Mouse (Mus musculus) gastrocnemius, postnatal 36 days (tissue): ENCODE measurements around the gene Atg13. TPM values are rescaled to one million over a fixed set of nuclear protein-coding genes. Genes with fewer than 3 reads are reported as not detected.

Experiments used
- DNase-seq, 2 experiments: peaks; one replicate each; pipeline ENCODE4 v3.0.0; 2022
- intact Hi-C: fragments of 180-260 bp; cut with DNase I; formaldehyde crosslinking; loops from one replicate; pipeline ENCODE4 v1.15.1; 2025
- total RNA-seq, 2 experiments: library from RNA; stranded (reverse); gene quantifications; 2 replicates each; pipeline ENCODE4 v1.2.3; 2021

The Atg13 gene
- total RNA-seq, 2 experiments from 2014 or later: 28.2 to 29.8 TPM

DNA sequence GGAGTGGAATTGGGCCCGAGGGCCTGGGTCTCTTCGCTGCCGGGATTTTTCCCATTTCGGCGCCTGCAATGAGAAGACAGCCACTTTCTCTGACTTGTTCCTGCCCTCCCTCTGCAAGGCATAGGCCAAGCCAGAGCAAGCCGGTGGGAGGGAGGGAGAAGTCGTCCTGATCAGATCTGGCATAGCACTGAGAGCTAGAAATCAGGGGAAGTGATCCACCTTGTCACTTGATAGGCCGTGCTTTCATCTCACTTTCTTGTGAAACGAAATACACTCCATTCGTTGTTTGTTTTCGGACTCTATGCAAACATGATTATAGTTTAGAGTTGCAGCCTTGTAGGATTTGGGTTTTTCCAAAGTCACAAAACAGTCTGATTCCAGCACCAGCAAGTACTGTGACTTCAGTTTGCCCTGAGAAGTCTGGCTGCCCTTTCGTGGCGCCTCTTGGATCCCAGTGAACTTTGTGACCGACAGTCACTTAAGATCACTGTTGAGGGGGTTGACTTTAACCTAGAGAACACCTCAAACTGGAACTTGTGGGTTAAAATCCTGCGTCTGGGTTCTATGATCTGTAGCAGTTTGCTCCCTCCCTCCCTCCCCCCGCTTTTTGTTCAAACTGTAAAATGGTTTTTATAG is 59.9 kb downstream of the Atg13 start:
- DNase-seq: no peak
- intact Hi-C loops: loop anchor here (2.0 kb wide), 1 partner anchor 60 kb away; the partner anchor contains the start of genes Atg13 and Harbi1

DNA sequence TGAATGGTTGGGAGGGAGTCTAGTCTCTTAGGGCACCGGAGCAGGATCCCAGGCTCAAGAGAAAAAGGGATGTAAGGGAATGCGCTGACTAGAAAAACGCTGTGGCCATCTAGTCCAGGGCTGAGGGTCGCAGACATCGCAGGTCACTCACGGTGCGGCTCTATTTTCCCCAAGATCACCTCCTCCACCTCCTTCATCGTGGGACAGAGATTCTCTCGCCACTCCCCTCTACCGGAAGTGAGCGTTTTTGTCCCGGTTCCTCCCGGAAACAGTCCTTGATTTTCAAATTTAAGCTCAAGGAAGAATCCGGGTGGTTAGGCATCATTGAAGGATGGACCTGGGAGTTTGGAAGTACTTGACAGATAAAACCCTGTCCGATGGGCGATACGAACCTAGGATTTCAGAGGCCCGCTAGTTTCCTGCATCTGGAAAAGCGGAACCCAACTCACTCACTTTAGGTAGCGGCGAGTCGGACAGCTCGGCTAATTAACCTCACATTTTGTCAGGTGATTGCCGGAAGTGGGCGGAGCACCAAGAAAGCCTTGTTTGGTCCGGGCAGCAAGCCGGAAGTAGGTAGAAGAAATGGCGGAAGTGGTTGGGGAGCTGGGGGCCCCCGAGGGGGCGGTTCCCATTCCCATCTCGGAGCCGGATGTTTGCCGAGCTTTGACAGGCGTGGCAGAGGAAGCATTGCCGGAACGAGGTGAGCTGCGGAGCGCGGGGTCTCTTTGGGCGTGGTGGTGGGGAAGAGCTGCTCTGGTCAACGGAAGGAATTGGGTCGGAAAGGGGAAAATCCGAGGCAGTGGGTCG is 60.6 kb downstream of the Atg13 start, which contains the start of the genes Zfp408 and Arhgap1:
Gene Zfp408, minus strand, starts transcription at position 239 of the 807 bp plus-strand sequence.
Gene Arhgap1, plus strand, starts transcription at position 308 of the 807 bp plus-strand sequence.
- DNase-seq: peak; percentile 95 to 96
- intact Hi-C loops: loop anchor here (2.0 kb wide), 1 partner anchor 61 kb away; the partner anchor contains the start of genes Atg13 and Harbi1

DNA sequence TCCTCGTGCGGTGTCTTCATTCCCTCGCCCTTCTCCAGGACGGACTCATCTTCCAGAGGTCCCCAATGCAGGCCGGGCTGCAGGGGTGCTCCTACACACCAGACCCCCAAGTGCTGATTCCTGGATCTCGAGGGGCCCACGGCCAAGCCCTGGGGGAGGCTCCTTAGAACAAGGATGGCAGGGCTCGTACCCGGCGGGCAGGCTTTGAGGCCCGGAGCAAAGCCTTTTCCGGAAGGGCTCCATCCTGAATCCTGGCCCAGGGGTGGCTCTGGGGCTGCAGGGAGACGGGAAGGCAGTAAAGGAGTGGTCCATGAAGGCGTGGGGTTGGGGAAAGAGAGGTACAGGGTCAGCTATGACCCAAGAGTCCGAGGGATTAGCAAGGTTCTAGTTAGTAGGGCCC is 61.2 kb downstream of the Atg13 start:
- no peak for DNase-seq
- intact Hi-C loops: no loop called here

DNA sequence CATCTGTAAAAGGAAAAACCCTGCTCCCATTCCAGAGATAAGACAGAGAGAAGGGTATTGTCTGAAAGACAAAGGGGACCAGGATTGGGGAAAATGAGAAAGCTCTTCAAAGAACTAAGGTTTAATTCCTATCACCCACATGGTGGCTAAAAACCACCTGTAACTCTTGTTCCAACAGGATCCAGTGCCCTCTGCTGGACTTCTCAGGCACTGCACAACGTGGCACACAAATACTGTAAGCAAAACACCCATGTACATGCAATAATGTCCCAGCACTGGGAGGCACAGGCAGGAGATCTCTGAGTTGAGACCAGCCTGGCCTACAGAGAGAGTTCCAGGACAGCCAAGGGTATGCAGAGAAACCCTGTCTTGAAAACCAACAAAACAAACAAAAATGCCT is 63.6 kb downstream of the Atg13 start:
- DNase-seq: peak in 1 of 2 experiments; percentile 26
- intact Hi-C loops: no loop called here

DNA sequence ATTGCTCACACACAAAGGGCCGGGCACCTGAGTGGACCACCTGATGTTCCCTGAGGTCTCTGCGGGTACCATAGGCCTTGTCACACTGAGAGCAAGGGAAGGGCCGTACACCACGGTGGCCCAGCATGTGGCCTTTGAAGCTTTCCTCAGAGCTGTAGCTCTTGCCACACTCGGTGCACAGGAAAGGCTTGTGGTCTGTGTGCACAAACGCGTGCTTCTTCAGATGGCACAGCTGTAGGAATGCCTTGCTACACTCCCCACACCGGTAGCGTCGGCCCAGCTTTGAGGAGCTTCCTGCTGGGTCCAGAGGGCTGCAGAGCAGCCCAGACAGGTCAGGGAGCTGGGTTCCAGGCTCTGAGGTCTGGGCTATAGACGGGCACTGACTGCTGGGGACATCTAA is 64.6 kb downstream of the Atg13 start:
- DNase-seq: no peak
- intact Hi-C loops: no loop called here

DNA sequence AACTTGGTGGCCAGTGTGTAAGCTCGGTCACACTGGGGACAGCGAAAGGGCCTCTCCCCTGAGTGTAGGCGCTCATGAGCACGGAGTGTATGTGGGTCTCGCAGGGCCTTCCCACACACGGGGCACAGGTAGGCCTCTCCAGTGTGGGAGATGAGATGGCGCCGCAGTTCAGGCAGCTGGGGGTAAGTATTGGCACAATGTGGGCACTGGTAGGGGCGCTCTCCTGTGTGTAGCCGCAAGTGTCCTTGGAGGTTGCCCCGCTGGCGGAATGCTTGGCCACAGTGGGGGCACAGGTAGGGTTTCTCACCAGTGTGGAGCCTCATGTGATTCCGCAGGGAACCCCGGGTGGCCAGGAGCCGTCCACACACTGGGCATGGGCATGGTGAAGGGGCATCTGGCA is 65.0 kb downstream of the Atg13 start:
- no peak for DNase-seq
- intact Hi-C loops: no loop called here

DNA sequence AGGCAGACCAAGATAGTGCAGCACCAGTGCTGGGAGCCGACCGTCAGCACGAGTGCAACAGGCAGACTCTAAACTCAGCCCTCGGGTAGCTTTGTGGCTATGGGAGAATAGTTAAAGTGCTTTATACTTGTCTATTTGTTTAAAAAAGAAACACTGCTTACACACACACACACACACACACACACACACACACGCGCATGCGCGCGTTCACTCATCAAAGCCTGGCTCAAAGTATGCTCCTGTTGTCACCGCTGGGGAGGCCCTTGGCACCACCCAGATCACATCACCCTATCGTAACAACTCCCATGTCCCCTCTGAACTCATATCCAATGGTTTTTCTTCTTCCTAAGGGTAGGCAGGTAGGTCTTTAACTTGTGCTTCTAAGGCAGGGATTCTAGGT is 66.4 kb downstream of the Atg13 start:
- DNase-seq: no peak
- intact Hi-C loops: no loop called here

DNA sequence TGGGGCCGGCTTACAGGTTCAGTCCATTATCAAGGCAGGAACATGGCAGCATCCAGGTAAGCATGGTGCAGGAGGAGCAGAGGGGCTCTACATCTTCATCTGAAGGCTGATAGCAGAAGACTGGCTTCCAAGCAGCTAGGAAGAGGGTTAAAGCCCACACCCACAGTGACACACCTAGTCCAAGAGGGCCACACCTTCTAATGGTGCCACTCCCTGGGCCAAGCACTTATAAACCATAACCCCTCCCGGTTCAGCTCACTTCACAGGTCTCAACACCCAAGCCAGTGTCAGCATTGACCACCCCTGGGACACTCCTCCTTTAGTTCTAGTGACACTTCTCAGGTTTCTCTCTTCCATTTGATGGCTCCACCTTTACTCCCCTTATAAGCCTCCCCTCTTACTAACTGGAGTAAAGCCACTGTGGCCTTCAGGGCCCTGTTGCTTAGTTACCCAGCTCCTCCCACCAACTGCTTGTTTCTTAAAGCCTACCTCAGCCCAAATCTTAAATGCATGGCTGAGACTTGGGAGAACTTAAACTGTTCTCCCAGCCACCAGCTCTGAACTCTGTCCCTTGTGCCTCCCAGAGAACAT is 67.5 kb downstream of the Atg13 start:
- no peak for DNase-seq
- intact Hi-C loops: no loop called here

DNA sequence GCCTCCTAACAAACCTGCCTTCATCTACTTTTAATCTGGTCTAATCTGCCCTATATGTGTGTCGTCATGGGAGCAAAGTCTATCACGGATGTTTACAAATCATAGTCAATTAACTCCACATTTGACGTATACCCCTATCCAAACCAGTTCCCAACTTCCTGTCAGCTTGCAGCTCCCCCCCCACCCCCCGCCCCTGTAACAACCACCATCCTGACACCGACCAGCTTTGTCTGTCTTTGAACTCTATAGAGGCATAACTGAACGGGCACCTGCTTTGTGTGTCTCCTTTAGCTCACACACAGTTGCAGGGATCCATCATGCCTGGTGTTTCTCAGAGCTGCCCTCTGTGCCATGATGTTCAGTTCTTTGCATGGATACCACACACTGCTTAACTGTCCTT is 71.4 kb downstream of the Atg13 start:
- no peak for DNase-seq
- intact Hi-C loops: no loop called here

DNA sequence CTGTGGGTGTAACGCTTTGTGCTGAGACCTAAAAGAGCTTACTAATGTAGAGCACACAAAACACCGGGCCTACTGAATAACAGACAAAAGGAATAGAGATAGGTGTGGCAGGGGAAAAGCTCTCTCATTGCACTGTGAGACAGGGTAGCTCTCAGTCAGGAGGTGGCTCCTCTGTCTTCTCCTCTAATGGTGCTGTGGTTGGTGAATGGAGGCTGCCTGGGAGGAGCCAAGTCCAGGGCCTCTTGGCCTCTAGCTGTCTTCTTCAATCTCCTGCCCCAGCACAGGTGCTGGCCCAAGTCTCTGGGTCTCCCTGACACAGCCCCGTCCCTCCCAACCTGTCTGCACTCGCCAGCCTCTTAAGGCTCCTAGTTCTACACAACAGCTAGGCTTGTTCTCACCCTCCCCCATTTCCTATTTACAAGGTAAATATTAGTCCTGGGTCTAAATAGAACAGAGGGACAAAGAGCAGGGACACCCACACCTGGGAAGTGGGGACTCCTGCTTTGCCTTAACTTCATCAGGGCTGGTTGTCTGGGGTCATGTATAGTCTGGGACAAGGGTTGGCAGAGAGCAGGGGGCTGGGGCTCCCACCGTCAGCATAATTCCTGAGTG is 73.5 kb downstream of the Atg13 start:
- intact Hi-C loops: no loop called here
- no peak for DNase-seq

DNA sequence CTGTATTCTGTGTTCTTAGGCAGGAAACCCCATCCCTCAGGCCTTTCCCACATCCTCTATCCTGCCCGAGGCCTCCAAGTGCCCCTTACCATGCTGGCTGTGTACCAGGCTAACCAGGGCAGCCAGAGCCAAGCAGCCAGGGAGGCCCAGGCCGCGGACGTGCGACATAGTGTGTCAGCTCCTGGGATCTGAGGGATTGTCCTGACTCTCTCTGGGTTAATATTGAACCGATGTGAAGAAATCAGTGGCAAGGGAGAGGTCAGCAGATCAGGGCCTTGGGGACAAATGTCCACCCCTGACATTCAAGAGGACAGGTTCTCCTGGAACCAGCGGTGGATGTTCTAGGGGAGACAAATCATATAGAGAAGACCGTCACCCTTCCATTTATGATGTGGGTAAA is 74.1 kb downstream of the Atg13 start, which contains the start of gene F2:
Gene F2, minus strand, starts transcription at position 186 of the 400 bp plus-strand sequence.
- intact Hi-C loops: no loop called here
- DNase-seq: no peak

DNA sequence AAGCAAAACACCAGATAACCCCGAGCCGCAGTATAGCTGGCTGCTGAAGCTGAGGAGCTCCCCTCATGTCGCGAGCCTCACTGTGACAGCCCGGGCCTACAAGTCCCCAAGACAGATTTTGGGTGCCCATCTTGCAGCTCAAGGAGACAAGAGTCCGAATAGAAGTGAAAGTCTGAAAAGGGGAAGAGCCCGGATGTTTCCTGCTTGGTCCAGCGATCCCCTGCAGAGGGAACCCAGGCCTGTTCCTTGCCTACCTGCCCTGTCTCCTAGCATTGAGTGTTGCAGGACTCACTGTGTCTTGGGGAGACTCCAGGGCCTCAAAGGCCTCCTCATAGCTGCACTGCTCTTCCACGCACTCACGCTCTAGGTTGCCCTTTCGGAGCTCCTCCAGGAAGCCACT is 74.9 kb downstream of the Atg13 start:
- intact Hi-C loops: no loop called here

DNA sequence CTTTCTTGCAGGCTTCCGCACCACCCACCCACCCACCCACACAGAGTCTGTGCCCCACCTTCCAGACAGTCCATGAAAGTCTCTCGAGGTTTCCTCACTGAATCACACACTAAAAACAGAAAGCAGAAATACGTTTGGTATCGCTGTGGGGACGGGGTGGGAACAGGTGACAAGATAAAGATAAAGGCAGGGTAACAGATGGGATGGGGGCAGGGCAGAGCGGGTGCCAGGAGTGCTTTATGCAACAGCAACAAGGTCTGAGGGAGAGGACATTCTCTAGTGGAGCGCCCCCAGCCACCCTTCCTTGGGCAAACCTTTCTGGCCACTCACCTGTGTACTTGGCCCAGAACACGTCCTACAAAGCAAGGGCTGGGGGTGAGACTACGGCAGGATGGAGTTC is 75.5 kb downstream of the Atg13 start:
- no peak for DNase-seq
- intact Hi-C loops: no loop called here

More for the DNA sequence above, 74.9 kb downstream of the Atg13 start:
- DNase-seq: no peak

DNA sequence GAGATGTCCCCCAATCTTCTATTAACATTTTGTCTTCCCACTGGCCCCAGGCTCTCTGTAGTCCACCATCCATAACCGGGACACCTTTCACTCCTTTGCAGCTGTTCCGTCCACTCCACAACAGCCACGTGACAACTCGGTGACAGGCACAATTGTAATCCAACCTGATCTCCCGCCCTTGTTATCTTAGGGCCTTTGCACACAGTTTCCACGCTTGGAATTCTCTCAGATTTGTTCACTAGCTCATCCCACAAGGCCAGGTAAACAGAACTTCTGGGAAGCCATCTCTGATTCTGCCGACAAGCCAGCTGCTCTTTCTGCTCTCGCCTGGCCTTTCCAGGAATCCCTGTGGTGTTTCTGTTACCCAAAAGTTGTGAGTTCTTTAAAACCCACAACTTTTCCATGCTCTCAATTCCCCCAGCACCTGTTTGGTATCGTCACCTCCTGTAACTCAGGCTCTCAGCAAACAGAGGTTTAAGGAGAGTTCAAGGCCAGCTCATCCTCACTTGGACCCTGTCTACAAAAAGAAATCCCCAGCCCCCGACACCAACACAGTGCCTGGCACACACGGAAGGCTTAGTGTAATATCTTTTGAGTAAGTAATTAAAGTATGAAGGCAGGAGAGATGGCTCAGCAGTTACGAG is 76.9 kb downstream of the Atg13 start:
- intact Hi-C loops: no loop called here
- no peak for DNase-seq

DNA sequence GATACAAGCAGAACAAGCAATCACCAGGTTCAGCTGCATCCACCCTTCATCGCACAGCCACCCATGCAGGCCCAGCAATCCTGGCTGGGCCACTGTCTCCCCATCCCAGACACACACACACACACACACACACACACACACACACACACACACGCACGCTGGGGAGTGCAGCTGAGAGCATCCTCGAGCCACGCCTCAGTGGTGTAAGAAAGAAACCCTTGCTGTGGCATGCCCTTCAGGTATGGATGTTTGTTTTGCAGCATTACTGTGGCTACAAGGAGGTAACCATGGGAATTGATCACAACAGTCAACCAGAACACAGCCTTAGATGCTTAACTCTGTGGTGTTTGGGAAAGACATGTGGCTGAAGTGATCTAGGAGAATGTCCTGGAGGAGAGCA is 78.1 kb downstream of the Atg13 start:
- intact Hi-C loops: no loop called here
- no peak for DNase-seq

DNA sequence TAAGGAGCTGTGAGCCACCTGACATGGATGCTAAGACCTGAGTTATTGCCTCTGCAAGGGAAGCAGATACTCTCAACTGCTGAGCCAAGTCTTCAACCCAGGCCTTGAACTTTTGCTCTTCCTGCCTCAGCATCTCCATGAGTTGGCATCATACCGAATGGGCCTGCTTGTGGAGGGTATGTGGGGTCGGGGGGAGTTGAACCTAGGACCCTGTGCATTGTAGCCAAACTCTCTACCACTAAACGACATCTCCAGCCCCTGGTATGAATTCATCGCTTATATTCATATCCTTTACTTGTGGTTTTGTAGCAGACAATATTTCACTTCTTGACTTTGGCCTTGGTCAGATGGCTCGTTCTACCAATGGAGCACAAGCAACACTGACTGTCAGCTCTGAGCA is 78.5 kb downstream of the Atg13 start:
- DNase-seq: no peak
- intact Hi-C loops: no loop called here

DNA sequence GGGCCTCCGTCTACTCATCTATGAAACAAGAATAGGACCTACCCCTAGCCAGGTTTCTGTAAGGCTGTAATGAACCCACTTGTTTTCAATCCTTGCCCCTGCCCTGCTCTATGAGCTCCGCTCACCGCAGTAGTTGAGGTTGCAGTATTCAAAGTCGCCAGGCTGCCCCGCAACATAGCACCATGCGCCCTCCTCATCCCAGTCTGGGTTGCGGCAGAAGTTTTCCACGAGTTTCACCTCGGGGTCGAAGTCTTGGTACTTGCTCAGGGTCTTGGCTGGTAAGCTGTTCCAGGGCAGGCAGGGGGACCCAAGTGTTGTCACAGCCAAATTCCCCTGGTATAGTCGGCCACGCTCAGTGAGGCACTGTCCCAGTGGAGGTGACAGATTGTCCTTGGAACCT is 80.0 kb downstream of the Atg13 start:
- intact Hi-C loops: no loop called here
- DNase-seq: no peak

DNA sequence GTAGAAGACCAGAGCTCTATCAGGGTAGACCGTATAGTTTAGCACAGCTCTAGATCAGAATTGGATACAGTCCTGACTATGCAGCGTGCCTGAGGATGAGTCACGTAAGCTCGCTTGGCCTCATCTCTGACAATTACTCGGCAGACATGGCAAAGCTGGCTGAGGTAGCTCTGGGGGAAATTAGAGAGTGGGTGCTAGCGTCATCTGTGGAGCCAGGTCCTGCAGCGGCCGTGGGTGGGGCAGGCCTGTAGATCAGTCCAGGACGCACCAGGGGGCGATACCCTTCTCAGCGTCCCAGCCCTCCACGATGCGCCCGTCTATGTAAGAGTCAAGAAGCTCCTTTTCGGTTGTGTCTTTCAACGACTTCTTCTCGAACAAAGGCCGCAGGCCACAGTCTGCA is 80.7 kb downstream of the Atg13 start:
- DNase-seq: no peak

DNA sequence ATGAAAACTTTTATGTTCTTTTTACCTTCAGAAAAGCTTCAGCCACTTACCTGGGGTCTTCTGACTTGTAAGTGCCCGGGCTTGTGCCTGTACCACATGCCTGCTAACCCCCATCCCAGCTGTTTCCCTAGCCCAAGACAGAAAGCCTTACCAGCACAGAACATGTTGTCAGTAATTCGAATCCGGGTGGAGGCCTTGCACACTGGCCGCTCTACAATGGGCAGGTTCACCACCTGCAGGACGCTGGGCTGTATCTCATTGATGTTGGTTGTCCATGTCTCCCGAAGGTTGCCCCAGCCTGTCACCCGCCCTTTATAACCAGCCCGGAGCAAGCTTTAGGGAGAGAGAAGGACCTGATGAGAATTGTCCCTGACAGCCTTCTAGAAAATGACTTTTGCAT is 82.2 kb downstream of the Atg13 start:
- DNase-seq: no peak
- intact Hi-C loops: loop anchor here (10.0 kb wide), 1 partner anchor 313 kb away; no protein-coding TSS in a partner anchor

More for the DNA sequence above, 80.7 kb downstream of the Atg13 start:
- intact Hi-C loops: loop anchor here (10.0 kb wide), 1 partner anchor 315 kb away; no protein-coding TSS in a partner anchor

DNA sequence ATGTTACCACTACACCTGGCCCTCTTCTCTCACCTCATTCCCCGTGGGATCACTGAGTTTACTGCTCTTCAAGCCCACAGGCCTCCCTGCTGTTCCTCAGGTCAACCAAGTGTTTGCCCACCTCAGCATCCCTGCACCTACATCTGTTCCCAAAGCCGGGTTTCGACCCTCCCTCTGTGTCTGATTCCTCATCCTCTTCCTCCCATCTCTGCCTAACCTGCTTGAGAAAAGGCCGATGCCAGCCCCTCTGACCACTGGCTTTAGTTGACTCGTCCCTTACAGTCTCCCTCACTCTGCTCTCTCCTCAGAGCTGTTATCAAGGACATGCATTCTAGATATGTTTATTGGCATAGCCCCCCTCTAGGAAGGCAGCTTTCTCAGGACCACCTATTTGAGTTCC is 82.9 kb downstream of the Atg13 start:
- DNase-seq: no peak
- intact Hi-C loops: loop anchor here (10.0 kb wide), 1 partner anchor 313 kb away; no protein-coding TSS in a partner anchor
